Mouse (Mus musculus) cerebellum, postnatal 10 days (tissue): ENCODE measurements at regions not wholly inside any gene's neighbourhood (a gene's known extent, or its start where the extent isn't known, plus 50 kb on each side); places are given as distances from the start of the nearest gene placed in this dataset.

Source experiments
- DNase-seq, 2 experiments: peaks; one replicate each; pipeline ENCODE4 v3.0.0; 2021; ENCODE audit warnings: mixed read lengths in 2 of 2

- DNase-seq, result no peak
Measured at GRCm38 (mm10) chr17:9839256-9839655, 169.7 kb upstream of the Pabpc6 start.

- DNase-seq, result no peak
Measured at GRCm38 (mm10) chr17:9836995-9837842, 167.7 kb upstream of the Pabpc6 start.

- DNase-seq, result no peak
Measured at GRCm38 (mm10) chr17:9829895-9830294, 160.4 kb upstream of the Pabpc6 start.

GRCm38 (mm10) chr17:9821358-9821757 is 151.8 kb upstream of the Pabpc6 start:
- DNase-seq, result no peak

GRCm38 (mm10) chr17:9817056-9817455 is 147.5 kb upstream of the Pabpc6 start:
- DNase-seq, result no peak

GRCm38 (mm10) chr17:9797069-9797468 is 127.6 kb upstream of the Pabpc6 start:
- DNase-seq, result no peak

GRCm38 (mm10) chr17:9796225-9796988 is 126.9 kb upstream of the Pabpc6 start:
- DNase-seq, result peak in 1 of 2 experiments; percentile 14

- no peak for DNase-seq
Measured at GRCm38 (mm10) chr17:9778866-9779265, 109.3 kb upstream of the Pabpc6 start.

GRCm38 (mm10) chr17:9777165-9777564 is 107.6 kb upstream of the Pabpc6 start:
- DNase-seq, result no peak

- DNase-seq, result peak; percentile 32 to 54
Measured at GRCm38 (mm10) chr17:9776286-9777016, 106.9 kb upstream of the Pabpc6 start.

GRCm38 (mm10) chr17:9775668-9776151 is 106.2 kb upstream of the Pabpc6 start:
- DNase-seq, result peak in 1 of 2 experiments; percentile 41

GRCm38 (mm10) chr17:9774740-9775629 is 105.5 kb upstream of the Pabpc6 start:
- DNase-seq, result no peak

- DNase-seq, result no peak
Measured at GRCm38 (mm10) chr17:9773744-9774143, 104.2 kb upstream of the Pabpc6 start.

- no peak for DNase-seq
Measured at GRCm38 (mm10) chr17:9768275-9768674, 98.8 kb upstream of the Pabpc6 start.

- DNase-seq, result peak; percentile 46 to 66
Measured at GRCm38 (mm10) chr17:9765680-9766250, 96.2 kb upstream of the Pabpc6 start.

GRCm38 (mm10) chr17:9764701-9765359 is 95.3 kb upstream of the Pabpc6 start:
- DNase-seq, result peak; percentile 69 to 74

- DNase-seq, result peak; percentile 26 to 43
Measured at GRCm38 (mm10) chr17:9764041-9764606, 94.6 kb upstream of the Pabpc6 start.

GRCm38 (mm10) chr17:9763110-9763509 is 93.6 kb upstream of the Pabpc6 start:
- peak; percentile 42 to 44 for DNase-seq

GRCm38 (mm10) chr17:9762436-9762835 is 92.9 kb upstream of the Pabpc6 start:
- DNase-seq, result no peak

GRCm38 (mm10) chr17:9760706-9761059 is 91.2 kb upstream of the Pabpc6 start:
- DNase-seq, result no peak
